In genomic region chr2:178606733-178607132, GRCm38 (mm10) we compare ENCODE assay signal across 9 mouse cellular contexts.
DNase-seq lines count a peak whose midpoint lies in the region; ATAC-seq lines count a peak whose summit lies in the region.
"Had no signal": no experiment of that assay in that cellular context is flagged by ENCODE, and none has a peak within 500 bp of the region (broad histone marks: within the 10 kb centered on the region; RNA-seq: fewer than 3 reads in every experiment).

No protein-coding gene starts in this region.

- no peak overlapping the region for H3K9ac ChIP-seq in forebrain, embryonic 16.5 days (replicated peaks; ENCODE audit: low read depth, low read length)
- H3K9ac ChIP-seq: limb, embryonic 13.5 days had no signal

- H3K4me2 ChIP-seq in forebrain, embryonic 16.5 days (ENCODE audit: low read length) = no peak overlapping the region
- H3K4me2 ChIP-seq: limb, embryonic 13.5 days had no signal

- WGBS in heart, embryonic 10.5 days = 60% methylated on average over 4 of the region's 4 CpGs
- 47% methylated on average over 4 of the region's 4 CpGs for WGBS in forebrain, embryonic 16.5 days

- H3K36me3 ChIP-seq in heart, embryonic 10.5 days = no peaks in the 10 kb centered on the region
- no peaks in the 10 kb centered on the region for H3K36me3 ChIP-seq in forebrain, embryonic 16.5 days (ENCODE audit: control insufficient read depth, insufficient read depth)
- H3K36me3 ChIP-seq: limb, embryonic 13.5 days had no signal

- H3K9me3 ChIP-seq in heart, embryonic 10.5 days = no peaks in the 10 kb centered on the region
- H3K9me3 ChIP-seq in forebrain, embryonic 16.5 days (ENCODE audit: control insufficient read depth, low read length) = no peaks in the 10 kb centered on the region
- H3K9me3 ChIP-seq: limb, embryonic 13.5 days had no signal

- DNase-seq in heart, adult 11 months = peak; percentile 97
- no peak for DNase-seq in heart, embryonic 10.5 days (ENCODE audit: low spot score)
- peak; percentile 70 for DNase-seq in heart, postnatal 4 days
- peak; percentile 8 to 24 for DNase-seq in left cerebral cortex, adult 18-20 months (ENCODE audit: low spot score in 2 of 2)
- peak; percentile 32 for DNase-seq in right cerebral cortex, postnatal 14 days
- DNase-seq in thymus, postnatal 36 days = no peak
- no peak for DNase-seq in cerebellum, adult 11-12 months

- H3K27ac ChIP-seq in heart, embryonic 10.5 days = no peak overlapping the region
- no peak overlapping the region for H3K27ac ChIP-seq in forebrain, embryonic 16.5 days (ENCODE audit: low read length)
- H3K27ac ChIP-seq: limb, embryonic 13.5 days had no signal

- ATAC-seq in forebrain, embryonic 16.5 days = peak; percentile 45; the same call in 1 of the 2 replicates

- H3K4me3 ChIP-seq in heart, embryonic 10.5 days = no peak overlapping the region
- H3K4me3 ChIP-seq in forebrain, embryonic 16.5 days (replicated peaks; ENCODE audit: low read length) = no peak overlapping the region
- H3K4me3 ChIP-seq: limb, embryonic 13.5 days had no signal

- H3K27me3 ChIP-seq in heart, embryonic 10.5 days (ENCODE audit: insufficient read depth, poor library complexity, severe bottlenecking) = no peaks in the 10 kb centered on the region
- H3K27me3 ChIP-seq in forebrain, embryonic 16.5 days (replicated peaks; ENCODE audit: control insufficient read depth, insufficient read depth, low read length) = no peaks in the 10 kb centered on the region
- H3K27me3 ChIP-seq: limb, embryonic 13.5 days had no signal

- no peaks in the 10 kb centered on the region for H3K4me1 ChIP-seq in heart, embryonic 10.5 days
- no peaks in the 10 kb centered on the region for H3K4me1 ChIP-seq in forebrain, embryonic 16.5 days (replicated peaks; ENCODE audit: control insufficient read depth, insufficient read depth, low read length)
- H3K4me1 ChIP-seq: limb, embryonic 13.5 days had no signal

Comparison
In these comparisons a context has a peak if more than half of its experiments do, and no peak if none do; other contexts are left out.
1. DNase-seq: peak in heart, adult 11 months (single experiment), heart, postnatal 4 days (single experiment), left cerebral cortex, adult 18-20 months (2 of 2) and right cerebral cortex, postnatal 14 days (single experiment); none in heart, embryonic 10.5 days (single experiment), thymus, postnatal 36 days (0 of 2) and cerebellum, adult 11-12 months (single experiment).